10 mouse cellular contexts compared by ENCODE assay signal in the genomic region with DNA sequence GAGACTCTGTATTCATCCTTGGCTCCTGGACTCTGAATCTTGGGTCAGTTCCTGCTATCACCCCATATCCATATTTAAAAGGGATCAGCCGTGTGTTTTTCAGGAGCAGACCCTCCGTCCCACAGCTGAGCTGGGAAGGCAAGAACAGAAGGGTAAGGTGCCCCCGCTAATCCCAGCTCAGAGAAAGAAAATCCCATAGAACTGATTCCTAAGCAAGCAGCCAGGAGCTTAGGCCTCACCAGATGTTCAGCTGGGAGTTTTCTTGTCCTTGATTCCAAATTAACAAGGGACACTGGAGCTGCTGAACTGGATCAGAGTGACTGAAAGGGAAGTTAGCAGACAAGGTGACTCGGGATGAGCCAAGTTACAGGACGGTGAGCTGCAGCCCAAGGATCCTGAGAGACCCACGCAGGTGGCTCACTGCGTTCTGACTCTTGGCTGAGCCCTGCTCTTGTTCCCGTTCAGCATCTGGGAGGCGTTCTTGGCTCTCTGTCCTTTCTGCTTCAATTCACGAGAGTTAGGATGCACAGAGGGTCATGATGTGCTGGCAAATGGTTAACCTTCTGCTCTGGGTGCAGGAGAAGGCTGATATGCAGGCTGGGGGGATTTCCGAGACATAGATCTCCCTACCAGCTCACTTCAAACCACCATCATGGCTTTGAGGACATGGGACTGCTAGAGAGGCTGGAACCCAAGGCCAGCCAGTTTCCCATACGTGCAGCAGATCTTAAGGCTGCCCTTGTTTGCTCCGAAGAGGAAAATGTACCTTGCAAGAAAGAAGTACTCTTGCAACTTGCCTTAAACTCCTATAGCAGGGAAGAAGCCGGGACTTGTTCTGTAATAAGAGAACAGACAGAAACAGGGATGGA. TPM values are rescaled to one million over a fixed set of nuclear protein-coding genes. Genes with fewer than 3 reads are reported as not detected.
DNase-seq lines count a peak whose midpoint lies in the region; ATAC-seq and TF ChIP-seq lines count a peak whose summit lies in the region.
"Had no signal": no experiment of that assay in that cellular context is flagged by ENCODE, and none has a peak within 500 bp of the region (broad histone marks: within the 10 kb centered on the region; RNA-seq: fewer than 3 reads in every experiment).

No protein-coding gene starts in this region.

- no peak for ATAC-seq in embryonic facial prominence, embryonic 12.5 days (ENCODE audit: insufficient number of reproducible peaks, insufficient read depth, low FRiP score, low TSS enrichment)
- ATAC-seq in intestine, postnatal 0 days = no peak
- no peak for ATAC-seq in midbrain, postnatal 0 days (ENCODE audit: low FRiP score)

- peaks cover 5% of the 10 kb centered on the region for H3K27me3 ChIP-seq in embryonic facial prominence, embryonic 12.5 days
- H3K27me3 ChIP-seq in intestine, postnatal 0 days (replicated peaks; ENCODE audit: control insufficient read depth, insufficient read depth, low read length) = peaks cover 3% of the 10 kb centered on the region
- H3K27me3 ChIP-seq in midbrain, postnatal 0 days (ENCODE audit: insufficient read depth, low read length) = no peaks in the 10 kb centered on the region

- peaks cover 32% of the 10 kb centered on the region for H3K36me3 ChIP-seq in embryonic facial prominence, embryonic 12.5 days
- no peaks in the 10 kb centered on the region for H3K36me3 ChIP-seq in intestine, postnatal 0 days (ENCODE audit: control insufficient read depth, insufficient read depth)
- peaks cover 14% of the 10 kb centered on the region; the same call in 1 of the 2 replicates for H3K36me3 ChIP-seq in midbrain, postnatal 0 days (ENCODE audit: insufficient read depth, low read length)

- TF ChIP-seq CTCF in gastrocnemius, adult 2 months (IDR thresholded peaks at IDR 0.05) = no peak
- TF ChIP-seq CTCF in intestine, postnatal 0 days (IDR thresholded peaks at IDR 0.05; ENCODE audit: low read depth) = no peak
- TF ChIP-seq CTCF in midbrain, postnatal 0 days (IDR thresholded peaks at IDR 0.05) = no peak

- H3K27ac ChIP-seq in gastrocnemius, adult 2 months = peak overlapping the region; percentile 92
- peak overlapping the region; percentile 61; the same call in 1 of the 2 replicates for H3K27ac ChIP-seq in embryonic facial prominence, embryonic 12.5 days
- H3K27ac ChIP-seq in intestine, postnatal 0 days (ENCODE audit: low read depth, low read length) = peak overlapping the region; percentile 46
- peak overlapping the region; percentile 51; the same call in 1 of the 2 replicates for H3K27ac ChIP-seq in midbrain, postnatal 0 days (ENCODE audit: low read depth, low read length)

- H3K9me3 ChIP-seq in embryonic facial prominence, embryonic 12.5 days = no peaks in the 10 kb centered on the region
- no peaks in the 10 kb centered on the region for H3K9me3 ChIP-seq in intestine, postnatal 0 days (ENCODE audit: control insufficient read depth)
- no peaks in the 10 kb centered on the region for H3K9me3 ChIP-seq in midbrain, postnatal 0 days (ENCODE audit: low read length)

- 73% methylated on average over 14 of the region's 14 CpGs for WGBS in embryonic facial prominence, embryonic 12.5 days
- 80% methylated on average over 14 of the region's 14 CpGs for WGBS in intestine, postnatal 0 days
- 57% methylated on average over 14 of the region's 14 CpGs for WGBS in midbrain, postnatal 0 days

- peak overlapping the region; percentile 65; the same call in 1 of the 2 replicates for H3K4me3 ChIP-seq in gastrocnemius, adult 2 months
- no peak overlapping the region for H3K4me3 ChIP-seq in embryonic facial prominence, embryonic 12.5 days
- no peak overlapping the region for H3K4me3 ChIP-seq in intestine, postnatal 0 days (ENCODE audit: low read depth, low read length)
- H3K4me3 ChIP-seq in midbrain, postnatal 0 days (ENCODE audit: low read depth, low read length) = no peak overlapping the region

- no peak overlapping the region for H3K4me2 ChIP-seq in embryonic facial prominence, embryonic 12.5 days (replicated peaks)
- H3K4me2 ChIP-seq in intestine, postnatal 0 days (replicated peaks; ENCODE audit: low read depth) = no peak overlapping the region
- no peak overlapping the region for H3K4me2 ChIP-seq in midbrain, postnatal 0 days (ENCODE audit: low read depth, low read length, poor library complexity, severe bottlenecking)

- intact Hi-C loops in gastrocnemius, adult 2 months (cut with DNase I) = loop anchor here (2.0 kb wide), 2 partner anchors 24 to 128 kb away; no protein-coding TSS in a partner anchor

- no peak overlapping the region for H3K9ac ChIP-seq in embryonic facial prominence, embryonic 12.5 days
- H3K9ac ChIP-seq in intestine, postnatal 0 days (ENCODE audit: low read depth, low read length) = no peak overlapping the region
- no peak overlapping the region for H3K9ac ChIP-seq in midbrain, postnatal 0 days (replicated peaks; ENCODE audit: low read length, poor library complexity, severe bottlenecking)

- peaks cover 31% of the 10 kb centered on the region for H3K4me1 ChIP-seq in embryonic facial prominence, embryonic 12.5 days
- no peaks in the 10 kb centered on the region for H3K4me1 ChIP-seq in intestine, postnatal 0 days (replicated peaks; ENCODE audit: control insufficient read depth, insufficient read depth, low read length)
- 0 out of 2 replicates have a peak, but pooled peaks cover 2% of the 10 kb centered on the region for H3K4me1 ChIP-seq in midbrain, postnatal 0 days (ENCODE audit: insufficient read depth, low read length)

- DNase-seq in gastrocnemius, adult 2 months = peak; percentile 17
- DNase-seq in gastrocnemius, postnatal 10 days = no peak
- no peak for DNase-seq in midbrain, postnatal 0 days (ENCODE audit: low spot score)
- no peak for DNase-seq in cerebellum, postnatal 25 days
- no peak for DNase-seq in cerebellum, adult 8-10 months
- no peak for DNase-seq in cerebellum, adult 11 months
- DNase-seq: cerebellum, postnatal 14 days; heart, postnatal 14 days had no signal

RNA-seq across cellular contexts. Expression of a gene that starts 17.9 kb away (rescaled TPM):
- 100 to 1,000 TPM; 122 to 144 TPM for total RNA-seq in gastrocnemius, adult 2 months (2021)
- 100 to 1,000 TPM; 121 to 133 TPM for total RNA-seq in gastrocnemius, postnatal 10 days (2021)
- polyA plus RNA-seq in embryonic facial prominence, embryonic 12.5 days (2016; fragmentation: Nextera tagmentation; extraction: Ambion mirVana) = 63.2 and 65.3 TPM in 2 replicates
- polyA plus RNA-seq in intestine, postnatal 0 days (2015; fragmentation: Nextera tagmentation; extraction: Ambion mirVana) = 54.1 and 59.1 TPM in 2 replicates
- 29.4 and 35.5 TPM in 2 replicates for total RNA-seq in midbrain, postnatal 0 days (2014; rRNA removed)
- polyA plus RNA-seq in midbrain, postnatal 0 days (2015; fragmentation: Nextera tagmentation; extraction: Ambion mirVana) = 63.0 and 63.2 TPM in 2 replicates
